Mouse (Mus musculus) adrenal gland, postnatal 4 days (tissue): ENCODE data around the gene Serping1. TPM values are rescaled to one million over a fixed set of nuclear protein-coding genes. Genes with fewer than 3 reads are reported as not detected.
"Not testable (repeated sequence)": the region's sequence is repeated elsewhere in the genome, so short reads cannot be mapped to it uniquely, and the experiment has no call there.

ENCODE experiments used
- DNase-seq, 2 experiments: peaks; one replicate each; pipeline ENCODE4 v3.0.0; 2021 to 2022; ENCODE audit warnings: low spot score in 2 of 2, mixed read lengths in 2 of 2
- total RNA-seq, 2 experiments: library from RNA; stranded (reverse); gene quantifications; 2 replicates each; pipeline ENCODE4 v1.2.3; 2021

Gene Serping1
- total RNA-seq, 2 experiments from 2014 or later, result 64.5 to 76.4 TPM

- DNase-seq, result no peak
Observed at GRCm38 (mm10) chr2:84741841-84742450, 33.3 kb downstream of the Serping1 start.

- DNase-seq, result no peak
Observed at GRCm38 (mm10) chr2:84740608-84741333, 34.5 kb downstream of the Serping1 start.

- no peak for DNase-seq
Observed at GRCm38 (mm10) chr2:84738271-84738911, 36.9 kb downstream of the Serping1 start.

GRCm38 (mm10) chr2:84737451-84737925 is 37.8 kb downstream of the Serping1 start:
- DNase-seq, result no peak

GRCm38 (mm10) chr2:84736312-84737161 is 38.7 kb downstream of the Serping1 start:
- no peak for DNase-seq

GRCm38 (mm10) chr2:84735346-84735920 is 39.8 kb downstream of the Serping1 start:
- no peak for DNase-seq

GRCm38 (mm10) chr2:84734919-84735318 is 40.3 kb downstream of the Serping1 start:
- no peak for DNase-seq

- no peak for DNase-seq
Observed at GRCm38 (mm10) chr2:84734351-84734864, 40.8 kb downstream of the Serping1 start.

- DNase-seq, result no peak
Observed at GRCm38 (mm10) chr2:84733579-84734300, 41.5 kb downstream of the Serping1 start, which contains the start of gene Ypel4. Ypel4 (plus strand) TSS chr2:84734058.

GRCm38 (mm10) chr2:84732394-84732793 is 42.9 kb downstream of the Serping1 start:
- no peak for DNase-seq

GRCm38 (mm10) chr2:84731206-84731605 is 44.0 kb downstream of the Serping1 start:
- DNase-seq, result no peak

GRCm38 (mm10) chr2:84728191-84728590 is 47.1 kb downstream of the Serping1 start:
- DNase-seq, result not testable (repeated sequence)

GRCm38 (mm10) chr2:84727172-84727858 is 47.9 kb downstream of the Serping1 start, which contains the start of gene Clp1:
Clp1 (minus strand) TSS chr2:84727350.
- peak; percentile 78 to 91 for DNase-seq

- DNase-seq, result no peak
Observed at GRCm38 (mm10) chr2:84726716-84727115, 48.5 kb downstream of the Serping1 start.

- DNase-seq, result no peak
Observed at GRCm38 (mm10) chr2:84725770-84726169, 49.5 kb downstream of the Serping1 start.

GRCm38 (mm10) chr2:84723856-84724255 is 51.4 kb downstream of the Serping1 start:
- DNase-seq, result no peak

- no peak for DNase-seq
Observed at GRCm38 (mm10) chr2:84721182-84721581, 54.1 kb downstream of the Serping1 start.

GRCm38 (mm10) chr2:84720718-84721117 is 54.5 kb downstream of the Serping1 start:
- no peak for DNase-seq

GRCm38 (mm10) chr2:84717357-84717756 is 57.9 kb downstream of the Serping1 start:
- no peak for DNase-seq
